Mouse (Mus musculus) lung, postnatal 0 days (tissue): ENCODE measurements at regions not wholly inside any gene's neighbourhood (a gene's known extent, or its start where the extent isn't known, plus 50 kb on each side); places are given as distances from the start of the nearest gene placed in this dataset.

Source experiments
- CTCF ChIP-seq: IDR thresholded peaks from 2 replicates; pipeline ENCODE4 v1.5.1; 2016; ENCODE audit warnings: antibody characterized with exemption, mild to moderate bottlenecking
- EP300 ChIP-seq: IDR thresholded peaks from 2 replicates; pipeline ENCODE4 v1.6.1; 2016; ENCODE audit warnings: antibody characterized with exemption, mild to moderate bottlenecking, control low read depth

DNA sequence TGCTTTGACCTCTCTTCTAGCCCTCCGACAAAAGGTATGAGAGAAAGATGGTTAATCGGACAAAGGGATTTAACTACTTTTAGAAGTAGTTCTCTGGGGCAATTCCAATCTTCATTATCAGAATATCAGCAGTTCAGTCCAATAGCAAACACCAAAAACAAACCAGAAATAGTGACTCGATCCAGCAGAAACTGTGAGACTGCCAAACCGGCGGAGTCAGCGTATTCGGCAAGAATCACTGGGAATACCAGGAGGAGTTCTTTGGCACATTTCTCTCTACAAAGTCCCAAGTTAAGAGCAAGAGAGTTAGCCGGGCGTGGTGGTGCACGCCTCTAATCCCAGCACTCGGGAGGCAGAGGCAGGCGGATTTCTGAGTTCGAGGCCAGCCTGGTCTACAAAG, 164.5 kb downstream of the Lnpk start:
- TF ChIP-seq CTCF, result no peak
- no peak for TF ChIP-seq EP300
